Mouse (Mus musculus) forebrain, embryonic 11.5 days (tissue): ENCODE data around the gene Rexo1. TPM values are rescaled to one million over a fixed set of nuclear protein-coding genes. Genes with fewer than 3 reads are reported as not detected.
"Not testable (repeated sequence)": the region's sequence is repeated elsewhere in the genome, so short reads cannot be mapped to it uniquely, and the experiment has no call there.

ENCODE experiments used
- ATAC-seq: fragments of 200-750 bp; cut with Nextera tagmentation; replicated peaks from 2 replicates; pipeline ENCODE4 v1.8.0; 2017; ENCODE audit warnings: moderate TSS enrichment; ENCODE audit not compliant: low FRiP score
- DNase-seq: peaks from one replicate; pipeline ENCODE4 v3.0.0-alpha.2; 2017; ENCODE audit warnings: low spot score
- H3K27ac ChIP-seq: fragments of 300-500 bp; sonication (generic); 2 replicates; pipeline ENCODE4 v1.5.1; 2014; ENCODE audit warnings: low read depth, low read length
- H3K27me3 ChIP-seq: fragments of 300-500 bp; sonication (generic); 2 replicates; pipeline ENCODE4 v1.6.1; 2014; ENCODE audit warnings: mild to moderate bottlenecking, low read length, mixed read lengths; ENCODE audit not compliant: control insufficient read depth, insufficient read depth
- H3K36me3 ChIP-seq: fragments of 300-500 bp; sonication (generic); 2 replicates; pipeline ENCODE4 v1.6.1; 2014; ENCODE audit warnings: mild to moderate bottlenecking, low read length, moderate library complexity, mixed read lengths; ENCODE audit not compliant: control insufficient read depth, insufficient read depth
- H3K4me1 ChIP-seq: fragments of 300-500 bp; sonication (generic); replicated peaks from 2 replicates; pipeline ENCODE4 v1.6.1; 2014; ENCODE audit warnings: low read length, mixed read lengths; ENCODE audit not compliant: control insufficient read depth, insufficient read depth
- H3K4me2 ChIP-seq: fragments of 300-500 bp; sonication (generic); 2 replicates; pipeline ENCODE4 v1.6.1; 2014; ENCODE audit warnings: low read depth, mild to moderate bottlenecking, low read length, moderate library complexity, mixed read lengths; ENCODE audit not compliant: severe bottlenecking
- H3K4me3 ChIP-seq: fragments of 300-500 bp; sonication (generic); 2 replicates; pipeline ENCODE4 v1.5.1; 2014; ENCODE audit warnings: low read depth, low read length
- H3K9ac ChIP-seq: fragments of 300-500 bp; sonication (generic); 2 replicates; pipeline ENCODE4 v1.6.1; 2014; ENCODE audit warnings: low read length
- H3K9me3 ChIP-seq: fragments of 300-500 bp; sonication (generic); 2 replicates; pipeline ENCODE4 v1.6.1; 2016; ENCODE audit warnings: low read length, mixed read lengths; ENCODE audit not compliant: control insufficient read depth
- WGBS: fragments of 180-500 bp; shearing (Covaris S2); extraction: QIAGEN DNeasy Blood & Tissue Kit; methylation state at CpG from one replicate; pipeline ENCODE4 v1.1.7; 2014; 5-methylcytosine and 5-hydroxymethylcytosine counted together
- polyA plus RNA-seq: library from polyadenylated mRNA; unstranded; fragments of >200 nt; fragmentation: Nextera tagmentation; extraction: Ambion mirVana; gene quantifications from 2 replicates; pipeline ENCODE4 v1.2.1, GENCODE M21; 2014

Gene Rexo1
- polyA plus RNA-seq: 34.9 and 37.1 TPM in 2 replicates

GRCm38 (mm10) chr10:80561116-80561944 lies at the start of gene Rexo1:
TSS of gene Rexo1 (minus strand) at chr10:80561560.
- Histone ChIP-seq H3K9ac (peak within 1 kb of the TSS; percentile 91), H3K4me3 (peak within 1 kb of the TSS; percentile 98), H3K27me3 (no peaks in the 10 kb centered on the region), H3K27ac (peak within 1 kb of the TSS; percentile 89), H3K4me1 (peaks cover 6% of the 10 kb centered on the region; the same call in 1 of the 2 replicates), H3K4me2 (peak within 1 kb of the TSS; percentile 81), H3K36me3 (no peaks in the 10 kb centered on the region), H3K9me3 (no peaks in the 10 kb centered on the region)
- WGBS: under 1% methylated on average over 72 of the region's 72 CpGs
- DNase-seq: peak; percentile 95
- ATAC-seq: peak; percentile 80

GRCm38 (mm10) chr10:80611024-80611423 lies 49.7 kb upstream of the Rexo1 start:
- H3K27me3 ChIP-seq: no peaks in the 10 kb centered on the region
- H3K27ac ChIP-seq: no peak overlapping the region
- DNase-seq (peak; percentile 76), ATAC-seq (no peak)
- H3K4me2 ChIP-seq: no peak overlapping the region
- H3K9ac ChIP-seq: no peak overlapping the region
- H3K4me3 ChIP-seq: no peak overlapping the region
- H3K4me1 ChIP-seq: no peaks in the 10 kb centered on the region
- H3K9me3 ChIP-seq: no peaks in the 10 kb centered on the region
- WGBS: 70% methylated on average over 4 of the region's 4 CpGs
- no peaks in the 10 kb centered on the region; the same call in 1 of the 2 replicates for H3K36me3 ChIP-seq

- 91% methylated on average over 9 of the region's 9 CpGs for WGBS
These were observed 48.9 kb upstream of the Rexo1 start for GRCm38 (mm10) chr10:80610116-80610785.

GRCm38 (mm10) chr10:80609269-80609924 lies 48.0 kb upstream of the Rexo1 start:
- H3K4me3 ChIP-seq: no peak overlapping the region
- ATAC-seq: no peak
- no peaks in the 10 kb centered on the region for H3K9me3 ChIP-seq
- H3K9ac ChIP-seq: no peak overlapping the region
- H3K4me1 ChIP-seq: 0 out of 2 replicates have a peak, but pooled peaks cover 2% of the 10 kb centered on the region
- no peak overlapping the region for H3K4me2 ChIP-seq
- H3K36me3 ChIP-seq: no peaks in the 10 kb centered on the region; the same call in 1 of the 2 replicates
- 90% methylated on average over 10 of the region's 10 CpGs for WGBS
- DNase-seq: no peak
- no peak overlapping the region for H3K27ac ChIP-seq
- no peaks in the 10 kb centered on the region for H3K27me3 ChIP-seq

More at GRCm38 (mm10) chr10:80610116-80610785, 48.9 kb upstream of the Rexo1 start:
- H3K4me3 ChIP-seq: no peak overlapping the region
- no peak overlapping the region for H3K4me2 ChIP-seq
- DNase-seq (no peak), ATAC-seq (no peak)
- no peaks in the 10 kb centered on the region; the same call in 1 of the 2 replicates for H3K36me3 ChIP-seq
- H3K9me3 ChIP-seq: no peaks in the 10 kb centered on the region
- no peaks in the 10 kb centered on the region for H3K27me3 ChIP-seq
- H3K4me1 ChIP-seq: no peaks in the 10 kb centered on the region
- H3K27ac ChIP-seq: no peak overlapping the region
- H3K9ac ChIP-seq: no peak overlapping the region

GRCm38 (mm10) chr10:80608435-80608834 lies 47.1 kb upstream of the Rexo1 start:
- ATAC-seq (no peak), DNase-seq (no peak)
- Histone ChIP-seq H3K27me3 (no peaks in the 10 kb centered on the region), H3K4me1 (peaks cover 8% of the 10 kb centered on the region), H3K27ac (no peak overlapping the region), H3K36me3 (no peaks in the 10 kb centered on the region; the same call in 1 of the 2 replicates), H3K4me2 (no peak overlapping the region), H3K9me3 (no peaks in the 10 kb centered on the region), H3K4me3 (no peak overlapping the region), H3K9ac (no peak overlapping the region)
- 91% methylated on average over 3 of the region's 3 CpGs for WGBS

GRCm38 (mm10) chr10:80606737-80607350 lies 45.5 kb upstream of the Rexo1 start:
- no peak for ATAC-seq
- WGBS: 95% methylated on average over 34 of the region's 34 CpGs
- no peak overlapping the region for H3K27ac ChIP-seq
- no peak overlapping the region for H3K9ac ChIP-seq
- no peaks in the 10 kb centered on the region; the same call in 1 of the 2 replicates for H3K36me3 ChIP-seq
- H3K4me1 ChIP-seq: peaks cover 9% of the 10 kb centered on the region
- no peak overlapping the region for H3K4me2 ChIP-seq
- no peaks in the 10 kb centered on the region for H3K9me3 ChIP-seq
- H3K27me3 ChIP-seq: no peaks in the 10 kb centered on the region
- no peak overlapping the region for H3K4me3 ChIP-seq
- no peak for DNase-seq

- Histone ChIP-seq H3K4me1 (peaks cover 9% of the 10 kb centered on the region), H3K27me3 (no peaks in the 10 kb centered on the region), H3K4me2 (no peak overlapping the region), H3K4me3 (no peak overlapping the region), H3K9ac (no peak overlapping the region), H3K9me3 (no peaks in the 10 kb centered on the region), H3K27ac (no peak overlapping the region), H3K36me3 (no peaks in the 10 kb centered on the region; the same call in 1 of the 2 replicates)
- 94% methylated on average over 23 of the region's 23 CpGs for WGBS
- DNase-seq (no peak), ATAC-seq (no peak)
These were observed 44.9 kb upstream of the Rexo1 start for GRCm38 (mm10) chr10:80606306-80606705.

GRCm38 (mm10) chr10:80605721-80606120 lies 44.4 kb upstream of the Rexo1 start, which contains the start of gene Gm49322:
TSS of gene Gm49322 (plus strand) at chr10:80606021.
- 75% methylated on average over 2 of the region's 4 CpGs for whole genome bisulfite sequencing
- H3K4me1 ChIP-seq, H3K27me3 ChIP-seq, H3K9ac ChIP-seq, DNase-seq, H3K9me3 ChIP-seq, H3K4me3 ChIP-seq, H3K27ac ChIP-seq, H3K4me2 ChIP-seq, H3K36me3 ChIP-seq, ATAC-seq: not testable (repeated sequence)
